Mouse (Mus musculus): ENCODE measurements around the gene Gm20388. TPM values are rescaled to one million over a fixed set of nuclear protein-coding genes. Genes with fewer than 3 reads are reported as not detected.

The Gm20388 gene
- total RNA-seq, 2 experiments from 2014 or later: 1.9 to 2.0 TPM

GRCm38 (mm10) chr8:120439309-120439708 lies 528.7 kb downstream of the Gm20388 start:
- DNase-seq: no peak

GRCm38 (mm10) chr8:120440739-120441138 lies 530.1 kb downstream of the Gm20388 start:
- no peak for DNase-seq

GRCm38 (mm10) chr8:120441637-120442036 lies 531.0 kb downstream of the Gm20388 start:
- DNase-seq: no peak

- no peak for DNase-seq
These were observed 531.8 kb downstream of the Gm20388 start for GRCm38 (mm10) chr8:120442306-120443003.

- no peak for DNase-seq
These were observed 534.6 kb downstream of the Gm20388 start for GRCm38 (mm10) chr8:120445249-120445648.

- no peak for DNase-seq
These were observed 537.5 kb downstream of the Gm20388 start for GRCm38 (mm10) chr8:120448131-120448530.

- peak; percentile 78 for DNase-seq
These were observed 538.5 kb downstream of the Gm20388 start for GRCm38 (mm10) chr8:120449139-120449538.

- peak; percentile 48 for DNase-seq
These were observed 539.0 kb downstream of the Gm20388 start for GRCm38 (mm10) chr8:120449608-120450031.

- no peak for DNase-seq
These were observed 541.5 kb downstream of the Gm20388 start for GRCm38 (mm10) chr8:120452111-120452510.

- DNase-seq: no peak
These were observed 543.8 kb downstream of the Gm20388 start for GRCm38 (mm10) chr8:120454404-120454803.

- peak; percentile 42 for DNase-seq
These were observed 549.7 kb downstream of the Gm20388 start for GRCm38 (mm10) chr8:120460375-120460774.

- DNase-seq: no peak
These were observed 551.5 kb downstream of the Gm20388 start for GRCm38 (mm10) chr8:120462119-120462551.

GRCm38 (mm10) chr8:120462611-120463010 lies 552.0 kb downstream of the Gm20388 start:
- DNase-seq: no peak

- DNase-seq: no peak
These were observed 553.4 kb downstream of the Gm20388 start for GRCm38 (mm10) chr8:120463918-120464584.

- DNase-seq: peak; percentile 56
These were observed 553.9 kb downstream of the Gm20388 start for GRCm38 (mm10) chr8:120464585-120464937.

- peak; percentile 51 for DNase-seq
These were observed 555.1 kb downstream of the Gm20388 start for GRCm38 (mm10) chr8:120465710-120466109.

GRCm38 (mm10) chr8:120466266-120466665 lies 555.6 kb downstream of the Gm20388 start:
- no peak for DNase-seq

- no peak for DNase-seq
These were observed 557.0 kb downstream of the Gm20388 start for GRCm38 (mm10) chr8:120467598-120467997.

GRCm38 (mm10) chr8:120470170-120470569 lies 559.5 kb downstream of the Gm20388 start:
- no peak for DNase-seq

- peak; percentile 63 for DNase-seq
These were observed 560.5 kb downstream of the Gm20388 start for GRCm38 (mm10) chr8:120471166-120471565.

- no peak for DNase-seq
These were observed 561.1 kb downstream of the Gm20388 start for GRCm38 (mm10) chr8:120471752-120472151.

- DNase-seq: no peak
These were observed 561.6 kb downstream of the Gm20388 start for GRCm38 (mm10) chr8:120472230-120472629.

- DNase-seq: peak; percentile 69
These were observed 563.2 kb downstream of the Gm20388 start for GRCm38 (mm10) chr8:120473729-120474364.
